Mouse (Mus musculus) MEL (cell line): ENCODE results near the gene Fars2. TPM values are rescaled to one million over a fixed set of nuclear protein-coding genes. Genes with fewer than 3 reads are reported as not detected.

ENCODE experiments used
- DNase-seq: peaks from one replicate; pipeline ENCODE4 v3.0.0; 2011; ENCODE audit warnings: low read depth, low spot score
- H3K27ac ChIP-seq: 2 replicates; pipeline ENCODE4 v1.5.1; 2012; ENCODE audit warnings: low read depth, mild to moderate bottlenecking, control low read depth, low read length, moderate library complexity; ENCODE audit not compliant: control insufficient read depth
- H3K27me3 ChIP-seq, 2 experiments: fragments of 150-350 bp in 1 of 2; sonication (generic) in 1 of 2; 2 replicates each; pipeline ENCODE4 v1.6.1; 2012; ENCODE audit warnings: low read length in 2 of 2, mild to moderate bottlenecking in 2 of 2, improper control_type of control experiment in 1 of 2, moderate library complexity in 1 of 2; ENCODE audit not compliant: insufficient read depth in 2 of 2, control insufficient read depth in 1 of 2
- H3K36me3 ChIP-seq, 2 experiments: 2 replicates each; pipeline ENCODE4 v1.6.1; 2012 to 2014; ENCODE audit warnings: low read length in 2 of 2, improper control_type of control experiment in 1 of 2, inconsistent platforms in 1 of 2, mild to moderate bottlenecking in 1 of 2; ENCODE audit not compliant: insufficient read depth in 2 of 2, control insufficient read depth in 1 of 2
- H3K4me1 ChIP-seq, 2 experiments: fragments of 150-350 bp in 1 of 2; sonication (generic) in 1 of 2; 2 replicates each; pipeline ENCODE4 v1.6.1; 2012; ENCODE audit warnings: low read length in 2 of 2, improper control_type of control experiment in 1 of 2, mild to moderate bottlenecking in 1 of 2; ENCODE audit not compliant: insufficient read depth in 2 of 2, control insufficient read depth in 1 of 2
- H3K4me3 ChIP-seq, 2 experiments: fragments of 150-350 bp in 1 of 2; sonication (generic) in 1 of 2; 2 replicates each; pipeline ENCODE4 v1.5.1; 2012; ENCODE audit warnings: low read depth in 2 of 2, low read length in 2 of 2, mild to moderate bottlenecking in 2 of 2, moderate library complexity in 2 of 2, control low read depth in 1 of 2, improper control_type of control experiment in 1 of 2; ENCODE audit not compliant: control insufficient read depth in 1 of 2, insufficient read depth in 1 of 2
- H3K79me2 ChIP-seq: 2 replicates; pipeline ENCODE4 v1.6.1; 2012; ENCODE audit warnings: mild to moderate bottlenecking, low read length, moderate library complexity; ENCODE audit not compliant: control insufficient read depth, poor library complexity, insufficient read depth
- H3K9ac ChIP-seq: 2 replicates; pipeline ENCODE4 v1.6.1; 2012; ENCODE audit warnings: low read depth, mild to moderate bottlenecking, control low read depth, low read length, moderate library complexity; ENCODE audit not compliant: control insufficient read depth, poor library complexity, severe bottlenecking
- H3K9me3 ChIP-seq: fragments of 150-350 bp; sonication (generic); replicated peaks from 2 replicates; pipeline ENCODE4 v1.6.1; 2012; ENCODE audit warnings: mild to moderate bottlenecking, low read length, improper control_type of control experiment, moderate library complexity; ENCODE audit not compliant: insufficient read depth
- CTCF ChIP-seq, 3 experiments: IDR thresholded peaks in 2 of 3; conservative IDR thresholded peaks in 1 of 3; 2 replicates each; pipeline ENCODE4 v1.5.1; 2011 to 2012; ENCODE audit warnings: low read length in 3 of 3, low read depth in 2 of 3, mild to moderate bottlenecking in 2 of 3, improper control_type of control experiment in 1 of 3, inconsistent platforms in 1 of 3, mixed read lengths in 1 of 3, moderate library complexity in 1 of 3; ENCODE audit not compliant: control insufficient read depth in 1 of 3, insufficient read depth in 1 of 3, poor library complexity in 1 of 3, severe bottlenecking in 1 of 3
- ETS1 ChIP-seq: IDR thresholded peaks from 2 replicates; pipeline ENCODE4 v1.6.1; 2012; ENCODE audit warnings: low read depth, mild to moderate bottlenecking, inconsistent platforms, low read length, improper control_type of control experiment, moderate library complexity
- JUND ChIP-seq: IDR thresholded peaks from 2 replicates; pipeline ENCODE4 v1.6.1; 2011; ENCODE audit warnings: low read depth, mild to moderate bottlenecking, improper control_type of control experiment, low read length
- RAD21 ChIP-seq: IDR thresholded peaks from 2 replicates; pipeline ENCODE4 v1.6.1; 2011; ENCODE audit warnings: mild to moderate bottlenecking, low read depth, low read length, improper control_type of control experiment
- SMC3 ChIP-seq: IDR thresholded peaks from 2 replicates; pipeline ENCODE4 v1.6.1; 2011; ENCODE audit warnings: low read depth, low read length, improper control_type of control experiment
- TAL1 ChIP-seq: IDR thresholded peaks from 2 replicates; pipeline ENCODE4 v1.6.1; 2012; ENCODE audit warnings: mild to moderate bottlenecking, inconsistent platforms, low read length, moderate library complexity, mixed read lengths
- TBP ChIP-seq: IDR thresholded peaks from 2 replicates; pipeline ENCODE4 v1.8.0; 2011; ENCODE audit warnings: low read depth, low read length, improper control_type of control experiment
- USF2 ChIP-seq, 2 experiments: IDR thresholded peaks; 2 replicates each; pipeline ENCODE4 v1.6.1; 2011 to 2012; ENCODE audit warnings: improper control_type of control experiment in 2 of 2, low read length in 2 of 2, borderline replicate concordance in 1 of 2, inconsistent platforms in 1 of 2, low read depth in 1 of 2, mild to moderate bottlenecking in 1 of 2; ENCODE audit not compliant: insufficient read depth in 1 of 2
- ZC3H11A ChIP-seq: IDR thresholded peaks from 2 replicates; pipeline ENCODE4 v1.6.1; 2012; ENCODE audit warnings: low read depth, mild to moderate bottlenecking, inconsistent platforms, low read length, improper control_type of control experiment
- ZMIZ1 ChIP-seq: IDR thresholded peaks from 2 replicates; pipeline ENCODE4 v1.6.1; 2012; ENCODE audit warnings: low read depth, mild to moderate bottlenecking, inconsistent platforms, low read length, improper control_type of control experiment, moderate library complexity
- polyA plus RNA-seq, 2 experiments: library from polyadenylated mRNA; stranded (reverse) in 1 of 2; unstranded in 1 of 2; fragments of >175 nt in 1 of 2; fragments of >200 nt in 1 of 2; gene quantifications; 2 replicates each; pipeline versions ENCODE4 v1.2.1 to v1.2.4; 2012; ENCODE audit warnings: low replicate concordance in 2 of 2, low read depth in 1 of 2; ENCODE audit not compliant: insufficient read length in 2 of 2, insufficient read depth in 1 of 2, missing spikeins in 1 of 2
- total RNA-seq: library from RNA; depleted of rRNA; stranded (reverse); fragments of 300-350 nt; gene quantifications from 2 replicates; pipeline ENCODE4 v1.2.3, GENCODE M21; 2012

The Fars2 gene
- total and polyA plus RNA-seq, 3 experiments: 32.6 to 39.2 TPM; not detected in 1

DNA sequence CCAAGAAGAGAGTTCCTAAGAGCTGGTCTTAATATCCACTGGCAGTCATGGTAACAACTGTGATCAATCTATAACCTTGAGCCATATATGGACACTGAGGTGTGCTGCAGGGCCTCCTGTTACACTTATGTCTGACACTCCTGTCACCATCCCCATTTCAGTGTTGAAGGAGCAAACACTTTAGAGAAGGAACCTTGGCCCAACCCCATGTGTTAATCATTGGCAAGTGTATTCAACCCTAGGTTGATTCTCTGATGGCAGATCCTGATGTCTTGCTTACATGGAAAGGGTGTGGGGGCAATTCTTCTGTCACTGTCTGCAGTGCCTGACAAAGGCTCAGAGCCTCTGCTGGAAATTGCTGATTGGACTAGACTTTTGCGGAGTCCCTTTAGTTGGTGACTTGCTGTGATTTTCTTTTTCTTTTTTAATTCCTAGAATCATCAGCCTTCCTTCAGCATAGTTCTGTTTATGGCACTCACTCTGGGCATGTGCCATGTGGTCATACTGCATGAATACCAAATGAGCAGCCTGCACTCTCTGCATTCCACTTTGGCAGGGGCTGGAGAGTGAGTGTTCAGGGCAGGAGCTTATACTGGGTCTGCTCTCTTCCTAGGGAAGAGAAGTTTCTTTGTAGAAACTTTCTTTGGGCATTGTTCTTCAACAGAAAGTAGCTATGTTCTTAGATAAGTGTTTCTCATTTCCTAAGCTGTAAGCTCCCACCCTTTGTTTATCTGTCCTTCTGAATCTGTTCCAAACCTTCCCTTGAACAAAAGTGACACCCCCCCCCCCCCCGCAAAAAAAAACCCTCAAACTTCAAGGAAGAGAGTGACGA lies 181.0 kb downstream of the Fars2 start:
- H3K79me2 ChIP-seq: no peaks in the 10 kb centered on the region
- H3K36me3 ChIP-seq: peaks cover 0 to 15% of the 10 kb centered on the region in 2 experiments; a peak in 2 of 4 replicates
- H3K9ac ChIP-seq: no peak overlapping the region
- peaks cover 8 to 12% of the 10 kb centered on the region in 2 experiments for H3K4me1 ChIP-seq
- no peak overlapping the region for H3K27ac ChIP-seq
- DNase-seq: no peak
- TF ChIP-seq ZC3H11A: no peak
- TF ChIP-seq RAD21: no peak
- TF ChIP-seq TBP: no peak
- no peak for TF ChIP-seq USF2 (IDR thresholded peaks at IDR 0.05; ENCODE audit: borderline replicate concordance in 1 of 2, insufficient read depth in 1 of 2, low read depth in 1 of 2, low read length in 2 of 2)
- H3K9me3 ChIP-seq: no peaks in the 10 kb centered on the region
- no peaks in the 10 kb centered on the region for H3K27me3 ChIP-seq
- H3K4me3 ChIP-seq: no peak overlapping the region

DNA sequence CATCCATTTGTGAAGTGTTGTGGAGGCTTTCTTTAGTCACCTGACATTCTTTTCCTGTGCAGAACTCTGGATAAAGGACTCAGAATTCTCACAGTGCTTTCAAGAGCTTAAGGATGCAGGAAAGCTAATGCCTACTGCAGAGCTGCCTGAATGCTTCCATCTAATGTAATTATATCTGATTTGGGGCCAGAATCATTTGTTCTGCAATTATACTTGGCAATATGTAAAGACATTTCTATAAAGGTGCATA lies 181.5 kb downstream of the Fars2 start:
- Histone ChIP-seq H3K9me3 (no peaks in the 10 kb centered on the region), H3K36me3 (peaks cover 0 to 15% of the 10 kb centered on the region in 2 experiments; a peak in 2 of 4 replicates), H3K27me3 (no peaks in the 10 kb centered on the region), H3K9ac (no peak overlapping the region), H3K4me1 (peaks cover 8 to 12% of the 10 kb centered on the region in 2 experiments), H3K4me3 (no peak overlapping the region), H3K79me2 (no peaks in the 10 kb centered on the region), H3K27ac (no peak overlapping the region)
- TF ChIP-seq ETS1 (no peak), SMC3 (no peak), TAL1 (no peak), JUND (no peak), ZMIZ1 (no peak)
- no peak for DNase-seq

DNA sequence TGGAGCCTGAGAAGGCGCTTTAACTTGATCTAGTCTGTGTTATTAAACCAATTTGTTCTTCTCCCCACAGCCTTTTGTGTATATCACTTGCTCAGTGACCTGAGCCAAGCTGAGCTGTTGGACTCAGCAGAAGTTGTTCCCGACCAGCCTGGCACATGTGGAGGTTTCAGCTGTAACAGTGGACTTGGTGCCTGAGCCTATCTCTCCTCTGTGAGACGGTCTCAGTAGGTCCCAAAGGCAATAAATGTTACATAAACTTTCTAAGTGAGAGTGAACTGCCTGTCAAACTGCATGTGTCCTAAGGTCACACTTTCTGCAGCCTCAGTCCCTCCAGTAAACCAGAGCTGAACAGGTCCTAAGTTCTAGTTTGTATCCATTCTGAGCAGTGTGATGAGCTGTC lies 185.6 kb downstream of the Fars2 start:
- H3K4me1 ChIP-seq: no peaks in the 10 kb centered on the region; a peak in 1 of 4 replicates
- H3K36me3 ChIP-seq: no peaks in the 10 kb centered on the region; a peak in 1 of 4 replicates
- no peaks in the 10 kb centered on the region for H3K9me3 ChIP-seq
- TF ChIP-seq CTCF (IDR thresholded peaks at IDR 0.05 in 2 of 3, conservative IDR thresholded peaks at IDR 0.05 in 1 of 3; ENCODE audit: control insufficient read depth in 1 of 3, insufficient read depth in 1 of 3, low read depth in 2 of 3, low read length in 3 of 3, poor library complexity in 1 of 3, severe bottlenecking in 1 of 3): no peak
- no peak for TF ChIP-seq ZC3H11A
- no peak for DNase-seq
- no peak overlapping the region for H3K27ac ChIP-seq
- H3K27me3 ChIP-seq: no peaks in the 10 kb centered on the region
- no peak overlapping the region for H3K9ac ChIP-seq
- no peaks in the 10 kb centered on the region for H3K79me2 ChIP-seq
- no peak overlapping the region for H3K4me3 ChIP-seq
